Mouse (Mus musculus) central nervous system, embryonic 11.5 days (tissue): ENCODE results near the gene Ankib1. TPM values are rescaled to one million over a fixed set of nuclear protein-coding genes. Genes with fewer than 3 reads are reported as not detected.

Source experiments
- polyA plus RNA-seq: library from polyadenylated mRNA; depleted of rRNA; stranded (reverse); fragments of >200 nt; gene quantifications from 2 replicates; pipeline ENCODE4 v1.2.3, GENCODE M21; 2012; rRNA removed

The Ankib1 gene
- 14.8 and 16.8 TPM in 2 replicates for polyA plus RNA-seq

DNA sequence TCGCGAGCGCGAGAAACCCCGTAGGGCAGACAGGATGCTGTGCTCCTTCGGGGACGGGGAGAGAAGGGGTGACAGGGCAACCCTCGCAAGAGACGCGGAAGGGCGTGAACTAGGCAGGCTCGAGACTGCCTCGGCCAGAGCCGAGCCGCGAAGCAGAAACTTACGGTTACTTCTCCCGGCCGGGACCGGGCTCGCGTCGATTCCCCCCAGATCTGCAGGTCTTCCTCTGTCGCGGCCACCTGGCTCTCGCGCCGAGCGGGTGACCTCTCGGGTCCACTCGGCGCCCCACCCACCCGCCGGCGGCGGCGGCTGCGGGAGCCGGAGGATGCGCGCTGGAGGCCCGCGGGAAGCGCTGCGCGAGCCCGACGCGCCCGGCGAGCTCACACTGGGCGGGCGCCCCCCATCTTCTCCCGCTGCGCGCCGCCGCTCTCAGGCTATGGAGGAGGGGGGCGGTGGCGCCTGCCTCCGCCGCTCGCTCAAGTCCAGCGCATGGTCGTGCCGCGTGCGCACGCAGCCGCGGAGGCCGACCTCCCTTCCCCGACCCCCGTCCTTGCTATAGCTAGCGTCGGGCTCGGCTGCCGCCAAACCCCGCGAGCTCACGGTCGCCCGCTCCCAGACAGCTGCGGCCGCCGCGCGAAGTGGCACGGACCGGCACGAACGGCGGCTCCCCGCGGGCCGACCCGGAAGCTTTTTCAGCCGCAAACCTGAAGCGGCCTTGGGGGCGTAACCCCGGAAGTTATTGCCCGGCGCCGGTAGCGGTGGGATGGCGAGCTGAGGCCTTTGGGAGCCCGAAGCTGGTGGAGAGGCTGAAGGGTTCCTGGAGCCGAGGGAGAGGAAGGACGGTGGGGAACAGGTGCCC, at the start of gene Ankib1, which contains the start of gene Krit1:
Gene Ankib1, minus strand, starts transcription at position 493 of the 859 bp plus-strand sequence.
Gene Krit1, plus strand, starts transcription at position 752 of the 859 bp plus-strand sequence.

GRCm38 (mm10) chr5:3845026-3845425, 42.3 kb upstream of the Ankib1 start, which contains the start of gene Lrrd1:
Gene Lrrd1, plus strand, starts transcription at chr5:3845173.

GRCm38 (mm10) chr5:3657085-3657484, 145.6 kb downstream of the Ankib1 start, which contains the start of gene Gatad1:
Gene Gatad1, minus strand, starts transcription at chr5:3657185.

DNA sequence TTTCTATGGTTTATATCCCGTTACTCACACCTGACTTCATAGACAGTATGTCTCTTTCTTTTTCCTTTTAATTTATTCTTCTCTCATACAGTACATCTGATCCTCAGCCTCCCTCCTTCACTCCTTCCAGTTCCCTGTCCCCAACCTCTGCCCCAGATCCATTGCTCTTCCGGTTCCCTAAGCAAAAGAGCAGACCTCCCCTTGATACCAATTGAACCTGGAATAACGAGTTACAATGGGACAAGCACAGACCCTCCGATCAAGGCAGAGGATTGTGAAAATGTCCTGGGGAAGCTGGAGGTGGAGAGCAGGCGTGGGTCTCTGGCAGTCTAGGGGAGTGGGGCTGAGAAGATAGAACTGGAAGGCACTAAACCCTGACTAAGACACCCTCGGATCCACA, 151.8 kb downstream of the Ankib1 start, which contains the start of gene Tmbim7:
Gene Tmbim7, plus strand, starts transcription at position 301 of the 400 bp plus-strand sequence.

Other genes starting within 250 kb of the Ankib1 start
- gene 1700109H08Rik, start 231.4 kb downstream of the Ankib1 start, polyA plus RNA-seq, result 6.2 and 6.7 TPM in 2 replicates
- 16.0 and 18.9 TPM in 2 replicates for gene Pex1, start 206.9 kb downstream of the Ankib1 start, polyA plus RNA-seq
- 9.5 and 13.0 TPM in 2 replicates for gene Rbm48, start 206.3 kb downstream of the Ankib1 start, polyA plus RNA-seq
- gene Tmbim7, start 151.7 kb downstream of the Ankib1 start, polyA plus RNA-seq, result not detected in 2 replicates
- gene Gatad1, start 145.7 kb downstream of the Ankib1 start, polyA plus RNA-seq, result 74.6 and 87.6 TPM in 2 replicates
- gene Krit1, start 259 bp upstream of the Ankib1 start, polyA plus RNA-seq, result 36.7 and 52.1 TPM in 2 replicates
- 0.06 TPM in 2 replicates for gene Lrrd1, start 42.2 kb upstream of the Ankib1 start, polyA plus RNA-seq
- 6.8 and 7.8 TPM in 2 replicates for gene Mterf1a, start 91.0 kb upstream of the Ankib1 start, polyA plus RNA-seq
- gene Akap9, start 125.1 kb upstream of the Ankib1 start, polyA plus RNA-seq, result 45.4 and 52.2 TPM in 2 replicates